Mouse (Mus musculus): Measurements from ENCODE around the gene Foxb2.

The Foxb2 gene

DNA sequence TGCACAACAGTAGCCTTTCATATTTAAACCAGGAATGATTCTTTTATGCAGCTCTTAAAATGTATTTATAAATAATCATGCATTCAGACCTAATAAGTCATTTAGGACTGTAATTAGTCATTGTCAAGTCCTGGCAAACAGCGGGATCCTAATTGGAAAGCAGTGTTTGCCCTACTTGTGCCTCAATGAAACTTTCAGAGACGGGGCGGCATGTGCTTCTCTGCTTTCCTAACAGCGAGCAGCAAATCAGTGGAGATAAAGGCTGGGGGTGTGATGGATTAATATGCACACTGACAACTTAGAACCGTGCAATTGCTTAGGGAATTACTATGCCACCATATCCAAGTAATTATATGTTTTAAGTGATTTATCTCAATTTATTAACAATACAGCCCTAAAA lies 48.4 kb downstream of the Foxb2 start:
- no peak for DNase-seq (ENCODE audit: extremely low read depth, insufficient read length, low spot score)

Data from 3134 (cell line).